Mouse (Mus musculus): ENCODE data around the gene Nol12.

The Nol12 gene

DNA sequence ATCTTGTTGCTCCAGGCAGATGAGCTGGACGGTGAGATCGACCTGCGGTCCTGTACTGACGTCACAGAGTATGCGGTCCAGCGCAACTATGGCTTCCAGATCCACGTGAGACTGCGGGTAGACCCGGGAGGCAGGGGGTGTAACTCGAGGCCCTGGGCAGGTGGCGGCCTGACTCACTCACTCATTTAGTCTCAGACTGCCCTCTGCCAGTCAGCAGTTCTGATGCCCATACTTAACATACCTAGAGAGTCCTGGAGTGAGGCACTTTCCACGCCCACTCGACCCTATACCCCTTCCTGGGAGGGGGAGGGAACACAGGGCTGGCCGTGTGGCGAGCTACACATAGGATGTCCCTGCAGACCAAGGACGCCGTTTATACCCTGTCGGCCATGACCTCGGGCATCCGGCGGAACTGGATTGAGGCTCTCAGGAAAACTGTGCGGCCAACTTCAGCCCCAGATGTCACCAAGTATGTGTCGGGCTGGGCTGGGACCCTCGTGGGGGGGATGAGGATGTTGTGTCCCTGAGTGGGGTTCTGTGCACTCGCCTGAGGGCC lies 56.3 kb downstream of the Nol12 start:
- no peak for DNase-seq (ENCODE audit: low read depth, low spot score)

DNA sequence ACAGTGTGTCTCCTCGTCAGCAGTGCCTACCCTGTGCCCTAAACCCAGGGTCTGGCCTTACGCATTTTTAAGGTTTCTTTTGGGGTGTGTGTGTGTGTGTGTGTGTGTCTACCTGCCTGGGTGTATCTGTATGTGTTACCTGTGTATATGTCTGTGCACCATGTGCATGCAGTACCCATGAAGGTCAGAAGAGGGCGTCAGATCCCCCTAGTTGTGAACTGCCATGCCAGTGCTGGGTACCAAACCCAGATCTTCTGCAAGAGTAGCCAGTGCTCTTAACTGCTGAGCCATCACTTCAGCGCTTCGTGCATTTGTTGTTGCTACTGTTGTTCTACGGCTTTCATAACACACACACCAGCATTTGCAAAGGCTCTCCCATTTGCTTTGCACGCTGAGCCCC lies 57.5 kb downstream of the Nol12 start:
- no peak for DNase-seq (ENCODE audit: low read depth, low spot score)

DNA sequence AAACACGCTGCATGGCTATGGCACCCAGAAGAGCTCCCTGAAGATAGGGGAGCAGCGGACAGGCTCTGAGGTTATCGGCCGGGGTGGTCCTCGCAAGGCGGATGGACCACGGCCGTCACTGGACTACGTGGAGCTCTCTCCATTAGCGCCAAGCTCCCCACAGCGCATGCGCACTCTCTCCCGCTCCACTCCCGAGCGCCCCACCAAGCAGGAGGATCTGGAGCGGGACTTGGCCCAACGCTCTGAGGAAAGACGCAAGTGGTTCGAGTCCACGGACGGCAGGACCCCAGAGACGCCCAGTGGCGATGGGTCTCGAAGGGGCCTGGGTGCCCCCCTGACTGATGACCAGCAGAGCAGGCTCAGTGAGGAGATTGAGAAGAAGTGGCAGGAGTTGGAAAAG lies 58.2 kb downstream of the Nol12 start:
- no peak for DNase-seq (ENCODE audit: low read depth, low spot score)
